Mouse (Mus musculus): ENCODE results near the gene Gm20388. TPM values are rescaled to one million over a fixed set of nuclear protein-coding genes. Genes with fewer than 3 reads are reported as not detected.

Gm20388 gene
- polyA plus RNA-seq, 1 experiment from 2014 or later: not detected

- WGBS: under 1% methylated on average over 48 of the region's 48 CpGs
Measured at GRCm38 (mm10) chr8:121073174-121074107, 1162.8 kb downstream of the Gm20388 start.

GRCm38 (mm10) chr8:121074108-121074847 lies 1163.6 kb downstream of the Gm20388 start:
- H3K9ac ChIP-seq (replicated peaks): no peak overlapping the region
- ATAC-seq (replicated peaks): no peak
- H3K36me3 ChIP-seq: no peaks in the 10 kb centered on the region
- WGBS: 2% methylated on average over 15 of the region's 15 CpGs
- no peak overlapping the region for H3K4me3 ChIP-seq
- no peak overlapping the region for H3K4me2 ChIP-seq (replicated peaks)
- H3K27me3 ChIP-seq: peaks cover 90% of the 10 kb centered on the region
- peaks cover 8% of the 10 kb centered on the region for H3K4me1 ChIP-seq
- no peaks in the 10 kb centered on the region for H3K9me3 ChIP-seq
- H3K27ac ChIP-seq (replicated peaks): no peak overlapping the region

More at GRCm38 (mm10) chr8:121073174-121074107, 1162.8 kb downstream of the Gm20388 start:
- H3K4me1 ChIP-seq: peaks cover 8% of the 10 kb centered on the region
- no peak overlapping the region for H3K27ac ChIP-seq (replicated peaks)
- H3K36me3 ChIP-seq: no peaks in the 10 kb centered on the region
- H3K4me2 ChIP-seq (replicated peaks): no peak overlapping the region
- H3K9ac ChIP-seq (replicated peaks): no peak overlapping the region
- H3K9me3 ChIP-seq: no peaks in the 10 kb centered on the region
- peaks cover 89% of the 10 kb centered on the region for H3K27me3 ChIP-seq
- no peak for ATAC-seq (replicated peaks)
- no peak overlapping the region for H3K4me3 ChIP-seq

- H3K27ac ChIP-seq (replicated peaks): no peak overlapping the region
- H3K27me3 ChIP-seq: peaks cover 90% of the 10 kb centered on the region
- peaks cover 8% of the 10 kb centered on the region for H3K4me1 ChIP-seq
- H3K4me2 ChIP-seq (replicated peaks): no peak overlapping the region
- H3K36me3 ChIP-seq: no peaks in the 10 kb centered on the region
- no peak for ATAC-seq (replicated peaks)
- no peak overlapping the region for H3K9ac ChIP-seq (replicated peaks)
- no peaks in the 10 kb centered on the region for H3K9me3 ChIP-seq
- 1% methylated on average over 10 of the region's 10 CpGs for WGBS
- H3K4me3 ChIP-seq: no peak overlapping the region
Measured at GRCm38 (mm10) chr8:121074848-121075145, 1164.2 kb downstream of the Gm20388 start.

- H3K4me3 ChIP-seq: no peak overlapping the region
- H3K27me3 ChIP-seq: peaks cover 90% of the 10 kb centered on the region
- no peaks in the 10 kb centered on the region for H3K36me3 ChIP-seq
- 1% methylated on average over 13 of the region's 13 CpGs for WGBS
- ATAC-seq (replicated peaks): no peak
- H3K9ac ChIP-seq (replicated peaks): no peak overlapping the region
- peaks cover 8% of the 10 kb centered on the region for H3K4me1 ChIP-seq
- H3K9me3 ChIP-seq: no peaks in the 10 kb centered on the region
- H3K4me2 ChIP-seq (replicated peaks): no peak overlapping the region
- H3K27ac ChIP-seq (replicated peaks): no peak overlapping the region
Measured at GRCm38 (mm10) chr8:121075936-121076335, 1165.3 kb downstream of the Gm20388 start.

GRCm38 (mm10) chr8:121076555-121076954 lies 1165.9 kb downstream of the Gm20388 start:
- H3K36me3 ChIP-seq: no peaks in the 10 kb centered on the region

GRCm38 (mm10) chr8:121078721-121079120 lies 1168.1 kb downstream of the Gm20388 start:
- no peak overlapping the region for H3K4me2 ChIP-seq (replicated peaks)
- peaks cover 13% of the 10 kb centered on the region for H3K4me1 ChIP-seq
- H3K27me3 ChIP-seq: peaks cover 93% of the 10 kb centered on the region
- H3K9me3 ChIP-seq: no peaks in the 10 kb centered on the region
- no peaks in the 10 kb centered on the region for H3K36me3 ChIP-seq
- ATAC-seq (replicated peaks): no peak
- no peak overlapping the region for H3K27ac ChIP-seq (replicated peaks)
- H3K4me3 ChIP-seq: no peak overlapping the region
- no peak overlapping the region for H3K9ac ChIP-seq (replicated peaks)
- WGBS: 3% methylated on average over 14 of the region's 14 CpGs

More at GRCm38 (mm10) chr8:121076555-121076954, 1165.9 kb downstream of the Gm20388 start:
- H3K4me3 ChIP-seq: no peak overlapping the region
- no peak for ATAC-seq (replicated peaks)
- H3K4me1 ChIP-seq: peaks cover 8% of the 10 kb centered on the region
- peaks cover 90% of the 10 kb centered on the region for H3K27me3 ChIP-seq
- no peak overlapping the region for H3K27ac ChIP-seq (replicated peaks)
- no peaks in the 10 kb centered on the region for H3K9me3 ChIP-seq
- H3K9ac ChIP-seq (replicated peaks): no peak overlapping the region
- no peak overlapping the region for H3K4me2 ChIP-seq (replicated peaks)
- WGBS: 4% methylated on average over 7 of the region's 7 CpGs

- Histone ChIP-seq H3K9me3 (no peaks in the 10 kb centered on the region), H3K27ac (replicated peaks) (no peak overlapping the region), H3K4me1 (peaks cover 18% of the 10 kb centered on the region), H3K4me3 (no peak overlapping the region), H3K27me3 (peaks cover 93% of the 10 kb centered on the region), H3K36me3 (no peaks in the 10 kb centered on the region), H3K4me2 (replicated peaks) (no peak overlapping the region), H3K9ac (replicated peaks) (no peak overlapping the region)
- under 1% methylated on average over 7 of the region's 7 CpGs for WGBS
- no peak for ATAC-seq (replicated peaks)
Measured at GRCm38 (mm10) chr8:121079201-121079600, 1168.6 kb downstream of the Gm20388 start.

- ATAC-seq (replicated peaks): no peak
- no peak overlapping the region for H3K9ac ChIP-seq (replicated peaks)
- under 1% methylated on average over 12 of the region's 12 CpGs for WGBS
Measured at GRCm38 (mm10) chr8:121079944-121080343, 1169.3 kb downstream of the Gm20388 start.

GRCm38 (mm10) chr8:121080361-121081090 lies 1169.9 kb downstream of the Gm20388 start:
- peaks cover 29% of the 10 kb centered on the region for H3K4me1 ChIP-seq
- no peak overlapping the region for H3K27ac ChIP-seq (replicated peaks)
- no peak overlapping the region for H3K9ac ChIP-seq (replicated peaks)
- ATAC-seq (replicated peaks): no peak
- H3K4me3 ChIP-seq: no peak overlapping the region
- WGBS: under 1% methylated on average over 49 of the region's 49 CpGs
- no peaks in the 10 kb centered on the region for H3K36me3 ChIP-seq
- H3K9me3 ChIP-seq: no peaks in the 10 kb centered on the region
- H3K27me3 ChIP-seq: peaks cover 98% of the 10 kb centered on the region
- no peak overlapping the region for H3K4me2 ChIP-seq (replicated peaks)

More at GRCm38 (mm10) chr8:121079944-121080343, 1169.3 kb downstream of the Gm20388 start:
- H3K36me3 ChIP-seq: no peaks in the 10 kb centered on the region
- H3K27ac ChIP-seq (replicated peaks): no peak overlapping the region
- H3K4me1 ChIP-seq: peaks cover 25% of the 10 kb centered on the region
- no peaks in the 10 kb centered on the region for H3K9me3 ChIP-seq
- no peak overlapping the region for H3K4me2 ChIP-seq (replicated peaks)
- no peak overlapping the region for H3K4me3 ChIP-seq
- peaks cover 93% of the 10 kb centered on the region for H3K27me3 ChIP-seq

GRCm38 (mm10) chr8:121081398-121081797 lies 1170.8 kb downstream of the Gm20388 start:
- Histone ChIP-seq H3K4me2 (replicated peaks) (no peak overlapping the region), H3K27me3 (peaks cover 98% of the 10 kb centered on the region), H3K27ac (replicated peaks) (no peak overlapping the region), H3K4me3 (no peak overlapping the region), H3K9me3 (no peaks in the 10 kb centered on the region), H3K4me1 (peaks cover 29% of the 10 kb centered on the region), H3K36me3 (no peaks in the 10 kb centered on the region), H3K9ac (replicated peaks) (no peak overlapping the region)
- no peak for ATAC-seq (replicated peaks)
- 3% methylated on average over 7 of the region's 7 CpGs for WGBS

- peak overlapping the region; percentile 65 for H3K4me2 ChIP-seq (replicated peaks)
- ATAC-seq (replicated peaks): no peak
- H3K4me1 ChIP-seq: peaks cover 29% of the 10 kb centered on the region
- WGBS: under 1% methylated on average over 57 of the region's 57 CpGs
- H3K4me3 ChIP-seq: peak overlapping the region; percentile 41
- no peaks in the 10 kb centered on the region for H3K9me3 ChIP-seq
- H3K9ac ChIP-seq (replicated peaks): no peak overlapping the region
- no peaks in the 10 kb centered on the region for H3K36me3 ChIP-seq
- H3K27ac ChIP-seq (replicated peaks): no peak overlapping the region
- H3K27me3 ChIP-seq: peaks cover 98% of the 10 kb centered on the region
Measured at GRCm38 (mm10) chr8:121082218-121083092, 1171.8 kb downstream of the Gm20388 start.

Data from forebrain, embryonic 15.5 days (tissue).